Mouse (Mus musculus) CH12.LX (cell line): ENCODE data around the gene Supt3.

ENCODE experiments used
- CTCF ChIP-seq, 2 experiments: IDR thresholded peaks in 1 of 2; conservative IDR thresholded peaks in 1 of 2; 2 replicates each; pipeline ENCODE4 v1.5.1; 2011 to 2012; ENCODE audit warnings: low read depth in 2 of 2, low read length in 2 of 2, improper control_type of control experiment in 1 of 2, inconsistent platforms in 1 of 2, mild to moderate bottlenecking in 1 of 2, moderate library complexity in 1 of 2
- EP300 ChIP-seq: IDR thresholded peaks from 2 replicates; pipeline ENCODE4 v1.6.1; 2011; ENCODE audit warnings: low read length, improper control_type of control experiment
- KAT2A ChIP-seq: IDR thresholded peaks from 2 replicates; pipeline ENCODE4 v1.6.1; 2012; ENCODE audit warnings: low read length, improper control_type of control experiment, inconsistent platforms; ENCODE audit not compliant: insufficient replicate concordance
- POLR2A ChIP-seq: IDR thresholded peaks from 2 replicates; pipeline ENCODE4 v1.6.1; 2011; ENCODE audit warnings: low read depth, mild to moderate bottlenecking, improper control_type of control experiment, low read length
- TCF12 ChIP-seq: IDR thresholded peaks from 2 replicates; pipeline ENCODE4 v1.6.1; 2014; ENCODE audit warnings: low read depth, mild to moderate bottlenecking, inconsistent platforms, low read length, improper control_type of control experiment
- ZKSCAN1 ChIP-seq: IDR thresholded peaks from 2 replicates; pipeline ENCODE4 v1.6.1; 2012; ENCODE audit warnings: low read depth, inconsistent platforms, low read length, improper control_type of control experiment, borderline replicate concordance

DNA sequence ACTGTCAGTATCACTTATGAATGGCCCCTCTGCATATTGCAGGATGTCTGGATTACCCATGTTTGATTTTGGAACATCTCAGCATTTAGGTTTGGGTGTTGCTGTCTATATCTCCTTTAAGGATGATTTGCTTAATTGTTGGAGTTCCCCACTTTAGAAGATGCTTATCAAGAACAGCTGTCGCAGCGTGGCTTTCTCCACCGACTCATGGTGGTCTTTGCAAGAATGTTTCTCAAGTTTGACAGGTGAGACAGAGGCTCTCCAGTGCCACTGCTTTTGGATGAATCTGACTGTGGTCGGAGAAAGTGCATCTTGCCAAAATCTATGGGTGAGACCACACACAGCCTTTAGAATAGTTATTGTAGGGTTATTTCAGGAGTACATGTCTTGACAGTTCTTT, 42.9 kb downstream of the Supt3 start:
- TF ChIP-seq POLR2A (no peak), TCF12 (no peak), CTCF (conservative IDR thresholded peaks at IDR 0.05 in 1 of 2, IDR thresholded peaks at IDR 0.05 in 1 of 2; ENCODE audit: low read depth in 2 of 2, low read length in 2 of 2) (no peak), EP300 (no peak), KAT2A (no peak), ZKSCAN1 (no peak)
